Mouse (Mus musculus): Measurements from ENCODE around the gene Lce1j. TPM values are rescaled to one million over a fixed set of nuclear protein-coding genes. Genes with fewer than 3 reads are reported as not detected.
"Not testable (repeated sequence)": the region's sequence is repeated elsewhere in the genome, so short reads cannot be mapped to it uniquely, and the experiment has no call there.

Gene Lce1j
- polyA plus RNA-seq (2015; fragmentation: Nextera tagmentation; extraction: Ambion mirVana) = not detected in 2 replicates

DNA sequence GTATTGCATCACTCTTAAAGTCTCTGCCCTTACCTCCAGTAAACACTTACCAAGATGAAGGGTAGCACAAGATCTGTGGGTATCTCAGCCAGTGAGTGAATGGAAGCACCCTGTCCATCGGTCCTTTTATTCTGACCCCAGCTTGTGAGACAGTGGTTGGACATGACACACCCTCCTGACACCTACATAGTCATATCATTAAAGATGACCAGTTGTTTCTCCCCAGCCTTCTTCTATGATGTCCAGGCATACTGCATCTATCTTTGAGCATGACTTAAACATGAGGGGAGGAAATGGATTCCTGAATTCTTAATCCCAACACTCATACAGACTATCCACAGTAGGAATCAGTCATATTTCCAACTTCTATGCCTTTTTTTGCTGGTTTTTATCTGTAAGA lies at the start of gene Lce1j:
Gene Lce1j, minus strand, starts transcription at position 101 of the 400 bp plus-strand sequence.
- no peaks in the 10 kb centered on the region for H3K27me3 ChIP-seq
- no peak within 1 kb of the TSS for H3K27ac ChIP-seq
- H3K9me3 ChIP-seq (replicated peaks) = no peaks in the 10 kb centered on the region
- H3K4me2 ChIP-seq = no peak within 1 kb of the TSS
- no peak for ATAC-seq (replicated peaks; ENCODE audit: insufficient number of reproducible peaks, insufficient read depth, low FRiP score, low read depth)
- no peak within 1 kb of the TSS for H3K9ac ChIP-seq
- H3K4me1 ChIP-seq (replicated peaks) = no peaks in the 10 kb centered on the region
- H3K36me3 ChIP-seq = no peaks in the 10 kb centered on the region
- WGBS = 72% methylated on average over 1 of the region's 1 CpGs
- H3K4me3 ChIP-seq = no peak within 1 kb of the TSS

DNA sequence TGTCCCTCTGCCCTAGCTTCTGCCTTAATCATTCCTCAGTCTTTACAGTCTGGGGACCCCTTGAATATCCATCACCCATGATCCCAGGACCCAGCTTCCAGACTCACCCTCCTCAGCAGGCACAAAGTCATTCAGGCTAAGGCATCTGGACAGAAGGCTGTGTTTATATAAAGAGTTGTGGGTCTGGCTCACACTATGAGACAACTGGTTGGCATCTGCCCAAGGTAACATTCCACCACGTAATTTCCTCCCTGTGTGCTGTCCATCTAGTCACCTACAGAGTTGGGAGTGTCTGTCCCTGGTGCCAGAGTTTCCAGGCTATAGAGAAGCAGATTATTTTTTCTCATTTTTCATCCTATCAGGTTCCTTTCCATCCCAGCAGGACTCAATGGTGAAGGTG lies 36.8 kb upstream of the Lce1j start, which contains the start of gene Kprp:
Gene Kprp, minus strand, starts transcription at position 140 of the 400 bp plus-strand sequence.
- no peak for ATAC-seq (replicated peaks; ENCODE audit: insufficient number of reproducible peaks, insufficient read depth, low FRiP score, low read depth)
- no peak within 1 kb of the TSS for H3K4me3 ChIP-seq
- no peak within 1 kb of the TSS for H3K27ac ChIP-seq
- no peaks in the 10 kb centered on the region for H3K4me1 ChIP-seq (replicated peaks)
- H3K9me3 ChIP-seq (replicated peaks) = no peaks in the 10 kb centered on the region
- H3K9ac ChIP-seq = no peak within 1 kb of the TSS
- no peaks in the 10 kb centered on the region for H3K27me3 ChIP-seq
- WGBS = 14% methylated on average over 1 of the region's 1 CpGs
- H3K36me3 ChIP-seq = no peaks in the 10 kb centered on the region
- H3K4me2 ChIP-seq = no peak within 1 kb of the TSS

DNA sequence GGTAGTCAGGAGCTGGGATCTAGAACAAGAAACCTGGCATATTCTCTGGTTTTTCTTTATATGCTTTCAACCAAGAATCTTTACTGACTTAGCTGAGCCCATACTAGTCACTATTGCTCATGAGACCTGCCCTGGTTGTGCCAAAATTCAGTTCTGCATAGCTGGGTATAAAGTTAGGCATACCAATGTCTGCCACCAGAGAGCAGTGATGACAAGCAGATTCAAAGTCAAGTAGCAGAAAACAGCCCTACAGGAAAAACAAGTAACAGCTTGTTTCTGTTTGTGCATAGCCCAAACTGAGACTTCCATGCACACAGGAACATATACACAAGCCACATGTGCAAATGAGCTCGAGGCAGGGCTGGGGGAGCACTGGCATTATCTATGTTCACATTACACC lies 35.5 kb upstream of the Lce1j start:
- 19% methylated on average over 1 of the region's 1 CpGs for WGBS
- H3K4me2 ChIP-seq = no peak overlapping the region
- no peak for ATAC-seq (replicated peaks; ENCODE audit: insufficient number of reproducible peaks, insufficient read depth, low FRiP score, low read depth)
- no peak overlapping the region for H3K27ac ChIP-seq
- no peak overlapping the region for H3K4me3 ChIP-seq
- no peaks in the 10 kb centered on the region for H3K36me3 ChIP-seq
- H3K9ac ChIP-seq = no peak overlapping the region
- H3K27me3 ChIP-seq = no peaks in the 10 kb centered on the region
- H3K9me3 ChIP-seq (replicated peaks) = no peaks in the 10 kb centered on the region
- H3K4me1 ChIP-seq (replicated peaks) = no peaks in the 10 kb centered on the region

GRCm38 (mm10) chr3:92816036-92816435 lies 25.7 kb upstream of the Lce1j start:
- not testable (repeated sequence) for H3K9me3 ChIP-seq (replicated peaks); H3K27me3 ChIP-seq; H3K4me1 ChIP-seq (replicated peaks); H3K4me2 ChIP-seq; H3K36me3 ChIP-seq; H3K9ac ChIP-seq; H3K4me3 ChIP-seq; ATAC-seq (replicated peaks; ENCODE audit: insufficient number of reproducible peaks, insufficient read depth, low FRiP score, low read depth); H3K27ac ChIP-seq
- 79% methylated on average over 2 of the region's 2 CpGs for WGBS

DNA sequence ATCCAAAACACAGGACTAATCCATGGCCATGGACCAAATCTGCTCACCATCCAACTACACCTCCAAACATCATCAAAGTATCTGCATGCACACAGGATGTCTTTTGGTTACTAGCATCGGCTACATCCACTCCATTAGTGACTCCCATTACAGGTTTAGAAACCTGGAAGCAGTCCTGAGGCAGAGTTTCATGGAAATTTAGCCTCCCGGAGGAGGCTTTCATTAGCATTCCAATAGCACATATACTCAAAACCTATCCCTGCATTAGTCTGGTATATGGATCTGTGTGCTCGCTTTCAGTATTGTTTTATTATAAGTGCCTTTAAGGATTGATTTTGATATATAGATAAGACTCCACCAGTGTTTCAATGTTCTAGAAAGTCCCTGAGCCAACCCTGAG lies 25.3 kb upstream of the Lce1j start:
- Histone ChIP-seq H3K4me3 (no peak overlapping the region), H3K9ac (no peak overlapping the region), H3K27ac (no peak overlapping the region), H3K27me3 (no peaks in the 10 kb centered on the region), H3K36me3 (no peaks in the 10 kb centered on the region), H3K4me2 (no peak overlapping the region), H3K9me3 (replicated peaks) (no peaks in the 10 kb centered on the region), H3K4me1 (replicated peaks) (no peaks in the 10 kb centered on the region)
- 84% methylated on average over 3 of the region's 3 CpGs for WGBS
- ATAC-seq (replicated peaks; ENCODE audit: insufficient number of reproducible peaks, insufficient read depth, low FRiP score, low read depth) = no peak

DNA sequence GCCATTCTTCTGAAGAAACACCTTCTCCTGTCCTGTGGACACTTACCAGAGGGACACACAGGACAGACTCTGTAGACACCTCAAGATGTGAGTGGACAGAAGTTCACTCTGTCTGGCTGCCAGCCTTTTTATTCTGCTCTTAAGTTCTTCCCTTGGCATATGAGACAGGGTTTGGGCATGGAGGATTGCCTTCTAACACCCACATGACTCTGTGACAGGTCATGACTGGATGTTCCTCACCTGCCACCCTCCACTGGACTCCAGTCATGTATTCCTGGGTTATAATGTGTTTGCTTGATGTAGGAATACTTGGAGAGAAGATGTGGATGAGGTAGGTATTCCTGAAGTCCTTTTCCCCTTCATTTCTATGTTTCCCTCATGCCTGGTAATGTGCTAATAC lies 17.5 kb upstream of the Lce1j start, which contains the start of gene Lce1k:
Gene Lce1k, minus strand, starts transcription at position 101 of the 400 bp plus-strand sequence.
- Histone ChIP-seq H3K27me3 (no peaks in the 10 kb centered on the region), H3K36me3 (no peaks in the 10 kb centered on the region), H3K27ac (no peak within 1 kb of the TSS), H3K4me3 (no peak within 1 kb of the TSS), H3K9me3 (replicated peaks) (no peaks in the 10 kb centered on the region), H3K4me2 (no peak within 1 kb of the TSS), H3K4me1 (replicated peaks) (no peaks in the 10 kb centered on the region), H3K9ac (no peak within 1 kb of the TSS)
- ATAC-seq (replicated peaks; ENCODE audit: insufficient number of reproducible peaks, insufficient read depth, low FRiP score, low read depth) = no peak

DNA sequence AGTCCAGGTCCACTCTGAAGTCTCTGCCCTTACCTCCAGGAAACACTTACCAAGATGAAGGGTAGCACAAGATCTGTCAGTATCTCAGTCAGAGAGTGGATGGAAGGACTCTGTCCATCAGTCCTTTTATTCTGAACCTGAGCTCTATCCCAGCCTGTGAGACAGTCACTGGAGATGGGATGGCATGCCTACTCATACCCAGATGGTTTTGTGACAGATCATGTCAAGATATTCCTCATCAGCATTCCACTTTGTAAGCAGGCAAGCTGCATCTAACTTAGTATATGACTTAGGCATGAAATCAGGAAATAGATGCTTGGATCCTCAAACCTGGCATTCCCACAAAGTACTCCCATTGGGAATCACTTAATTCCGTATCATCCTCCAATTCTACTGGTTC lies 11.5 kb downstream of the Lce1j start, which contains the start of gene Lce1i:
Gene Lce1i, minus strand, starts transcription at position 101 of the 400 bp plus-strand sequence.
- Histone ChIP-seq H3K27ac (no peak within 1 kb of the TSS), H3K9me3 (replicated peaks) (no peaks in the 10 kb centered on the region), H3K4me3 (no peak within 1 kb of the TSS), H3K9ac (no peak within 1 kb of the TSS), H3K4me2 (no peak within 1 kb of the TSS), H3K27me3 (no peaks in the 10 kb centered on the region), H3K4me1 (replicated peaks) (no peaks in the 10 kb centered on the region), H3K36me3 (no peaks in the 10 kb centered on the region)
- WGBS = 65% methylated on average over 1 of the region's 1 CpGs
- no peak for ATAC-seq (replicated peaks; ENCODE audit: insufficient number of reproducible peaks, insufficient read depth, low FRiP score, low read depth)

GRCm38 (mm10) chr3:92771573-92771972 lies 18.7 kb downstream of the Lce1j start:
- H3K4me3 ChIP-seq = no peak overlapping the region
- WGBS = 15% methylated on average over 3 of the region's 3 CpGs
- no peak for ATAC-seq (replicated peaks; ENCODE audit: insufficient number of reproducible peaks, insufficient read depth, low FRiP score, low read depth)
- no peaks in the 10 kb centered on the region for H3K36me3 ChIP-seq
- no peak overlapping the region for H3K9ac ChIP-seq
- no peak overlapping the region for H3K4me2 ChIP-seq
- no peak overlapping the region for H3K27ac ChIP-seq
- no peaks in the 10 kb centered on the region for H3K27me3 ChIP-seq
- H3K9me3 ChIP-seq (replicated peaks) = no peaks in the 10 kb centered on the region
- H3K4me1 ChIP-seq (replicated peaks) = no peaks in the 10 kb centered on the region

DNA sequence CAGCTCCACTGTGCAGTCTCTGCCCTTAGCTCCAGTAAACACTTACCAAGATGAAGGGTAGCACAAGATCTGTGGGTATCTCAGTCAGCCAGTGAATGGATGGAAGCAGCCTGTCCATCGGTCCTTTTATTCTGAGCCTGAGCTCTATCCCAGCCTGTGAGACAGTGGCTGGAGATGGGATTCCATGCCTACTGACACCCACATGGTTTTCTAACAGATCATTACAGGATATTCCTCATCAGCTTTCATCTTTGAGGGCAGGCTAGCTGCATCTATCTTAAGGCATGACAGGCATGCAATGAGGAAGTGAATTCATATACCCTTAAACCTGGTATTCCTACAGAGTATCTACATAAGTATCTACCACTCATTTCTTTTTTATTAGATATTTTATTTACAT lies 25.3 kb downstream of the Lce1j start, which contains the start of gene Lce1h:
Gene Lce1h, minus strand, starts transcription at position 101 of the 400 bp plus-strand sequence.
- ATAC-seq (replicated peaks; ENCODE audit: insufficient number of reproducible peaks, insufficient read depth, low FRiP score, low read depth) = no peak
- 83% methylated on average over 1 of the region's 1 CpGs for WGBS
- H3K4me2 ChIP-seq = no peak within 1 kb of the TSS
- no peaks in the 10 kb centered on the region for H3K36me3 ChIP-seq
- no peak within 1 kb of the TSS for H3K9ac ChIP-seq
- no peak within 1 kb of the TSS for H3K27ac ChIP-seq
- H3K9me3 ChIP-seq (replicated peaks) = no peaks in the 10 kb centered on the region
- H3K27me3 ChIP-seq = no peaks in the 10 kb centered on the region
- no peaks in the 10 kb centered on the region for H3K4me1 ChIP-seq (replicated peaks)
- no peak within 1 kb of the TSS for H3K4me3 ChIP-seq

DNA sequence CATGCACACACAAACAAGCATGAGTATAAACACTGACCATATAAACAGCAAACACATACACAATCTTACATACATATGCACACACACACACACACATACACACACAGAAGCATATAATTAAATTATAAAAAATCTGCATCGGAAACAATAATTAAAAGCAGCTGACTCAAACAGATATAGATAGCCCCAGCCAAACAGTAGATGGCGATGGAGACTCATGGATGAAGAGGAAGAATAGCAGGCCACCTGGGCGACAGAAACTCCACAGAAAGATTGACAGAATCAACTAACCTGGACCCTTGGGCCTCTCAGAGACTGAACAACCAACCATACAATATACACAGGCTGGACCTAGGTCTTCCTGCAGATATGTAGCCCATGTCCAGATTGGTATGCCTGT lies 37.1 kb downstream of the Lce1j start:
- Histone ChIP-seq H3K4me3 (no peak overlapping the region), H3K36me3 (no peaks in the 10 kb centered on the region), H3K9ac (no peak overlapping the region), H3K27ac (no peak overlapping the region), H3K9me3 (replicated peaks) (no peaks in the 10 kb centered on the region), H3K27me3 (no peaks in the 10 kb centered on the region), H3K4me2 (no peak overlapping the region), H3K4me1 (replicated peaks) (no peaks in the 10 kb centered on the region)
- no peak for ATAC-seq (replicated peaks; ENCODE audit: insufficient number of reproducible peaks, insufficient read depth, low FRiP score, low read depth)
- 38% methylated on average over 3 of the region's 3 CpGs for WGBS

DNA sequence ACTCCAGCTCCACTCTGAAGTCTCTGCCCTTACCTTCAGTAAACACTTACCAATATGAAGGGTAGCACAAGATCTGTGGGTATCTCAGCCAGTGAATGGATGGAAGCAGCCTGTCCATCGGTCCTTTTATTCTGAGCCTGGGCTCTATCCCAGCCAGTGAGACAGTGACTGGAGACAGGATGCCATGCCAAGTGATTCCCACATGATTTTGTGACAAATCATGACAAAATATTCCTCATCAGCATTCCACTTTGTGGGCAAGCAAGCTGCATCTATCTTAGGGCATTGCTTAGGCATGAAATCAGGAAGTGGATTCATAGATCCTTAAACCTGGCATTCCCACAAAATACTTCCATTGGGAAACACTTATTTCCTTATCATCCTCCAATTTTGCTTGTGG lies 38.1 kb downstream of the Lce1j start, which contains the start of gene Lce1g:
Gene Lce1g, minus strand, starts transcription at position 101 of the 400 bp plus-strand sequence.
- H3K4me3 ChIP-seq = no peak within 1 kb of the TSS
- no peaks in the 10 kb centered on the region for H3K36me3 ChIP-seq
- no peaks in the 10 kb centered on the region for H3K4me1 ChIP-seq (replicated peaks)
- 88% methylated on average over 1 of the region's 1 CpGs for WGBS
- H3K27me3 ChIP-seq = no peaks in the 10 kb centered on the region
- H3K27ac ChIP-seq = no peak within 1 kb of the TSS
- no peak within 1 kb of the TSS for H3K9ac ChIP-seq
- no peak for ATAC-seq (replicated peaks; ENCODE audit: insufficient number of reproducible peaks, insufficient read depth, low FRiP score, low read depth)
- H3K9me3 ChIP-seq (replicated peaks) = no peaks in the 10 kb centered on the region
- no peak within 1 kb of the TSS for H3K4me2 ChIP-seq

DNA sequence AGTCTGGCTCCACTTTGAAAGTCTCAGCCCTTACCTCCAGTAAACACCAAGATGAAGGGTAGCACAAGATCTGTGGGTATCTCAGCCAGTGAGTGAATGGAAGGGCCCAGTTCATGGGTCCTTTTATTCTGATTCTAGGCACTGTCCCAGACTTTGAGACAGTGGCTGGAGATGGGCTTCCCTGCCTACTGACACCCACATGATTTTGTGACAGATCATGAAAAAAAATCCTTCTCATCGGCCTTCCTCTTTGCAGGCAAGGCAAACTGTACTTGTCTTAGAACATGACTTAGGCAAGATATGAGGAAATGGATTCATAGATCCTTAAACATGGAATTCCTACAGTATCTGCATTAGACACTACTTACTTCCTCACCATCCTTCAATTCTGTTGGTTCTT lies 51.3 kb downstream of the Lce1j start, which contains the start of gene Gm38119:
Gene Gm38119, minus strand, starts transcription at position 101 of the 400 bp plus-strand sequence.
- Histone ChIP-seq H3K27me3 (no peaks in the 10 kb centered on the region), H3K36me3 (no peaks in the 10 kb centered on the region), H3K4me1 (replicated peaks) (no peaks in the 10 kb centered on the region), H3K9me3 (replicated peaks) (no peaks in the 10 kb centered on the region), H3K4me3 (no peak within 1 kb of the TSS), H3K9ac (no peak within 1 kb of the TSS), H3K4me2 (no peak within 1 kb of the TSS), H3K27ac (no peak within 1 kb of the TSS)
- WGBS = 74% methylated on average over 1 of the region's 1 CpGs
- ATAC-seq (replicated peaks; ENCODE audit: insufficient number of reproducible peaks, insufficient read depth, low FRiP score, low read depth) = no peak

Measured in heart, embryonic 15.5 days (tissue).